Mouse (Mus musculus) cerebellum, adult (tissue): ENCODE results near the gene Tmem63b.
"Not testable (repeated sequence)": the region's sequence is repeated elsewhere in the genome, so short reads cannot be mapped to it uniquely, and the experiment has no call there.

ENCODE experiments used
- ATAC-seq: cut with Nextera tagmentation; 2 replicates; pipeline ENCODE4 v1.9.2; 2017; ENCODE audit warnings: mild to moderate bottlenecking, moderate library complexity, mixed read lengths; ENCODE audit not compliant: insufficient number of reproducible peaks, low FRiP score, low TSS enrichment

Tmem63b gene

GRCm38 (mm10) chr17:45628885-45629855, 57.5 kb downstream of the Tmem63b start:
- no peak for ATAC-seq

GRCm38 (mm10) chr17:45628160-45628559, 58.5 kb downstream of the Tmem63b start:
- no peak for ATAC-seq

GRCm38 (mm10) chr17:45626577-45627134, 60.0 kb downstream of the Tmem63b start:
- ATAC-seq, result peak; percentile 26; the same call in 1 of the 2 replicates

- not testable (repeated sequence) for ATAC-seq
These were observed 63.3 kb downstream of the Tmem63b start for GRCm38 (mm10) chr17:45623425-45623824.

- no peak for ATAC-seq
These were observed 67.1 kb downstream of the Tmem63b start for GRCm38 (mm10) chr17:45619386-45620256.

GRCm38 (mm10) chr17:45618941-45619385, 67.7 kb downstream of the Tmem63b start:
- ATAC-seq, result no peak

GRCm38 (mm10) chr17:45617655-45618054, 69.0 kb downstream of the Tmem63b start:
- ATAC-seq, result no peak

GRCm38 (mm10) chr17:45616679-45617078, 70.0 kb downstream of the Tmem63b start:
- ATAC-seq, result no peak

GRCm38 (mm10) chr17:45616046-45616650, 70.6 kb downstream of the Tmem63b start:
- no peak for ATAC-seq

- ATAC-seq, result no peak
These were observed 73.8 kb downstream of the Tmem63b start for GRCm38 (mm10) chr17:45612921-45613320.

- no peak for ATAC-seq
These were observed 74.7 kb downstream of the Tmem63b start for GRCm38 (mm10) chr17:45612008-45612407.
